Mouse (Mus musculus) adrenal gland, postnatal 10 days (tissue): Measurements from ENCODE around the gene Dusp1. TPM values are rescaled to one million over a fixed set of nuclear protein-coding genes. Genes with fewer than 3 reads are reported as not detected.

Source experiments
- DNase-seq: peaks from one replicate; pipeline ENCODE4 v3.0.0; 2021; ENCODE audit warnings: mixed read lengths
- total RNA-seq, 2 experiments: library from RNA; stranded (reverse); gene quantifications; 2 replicates each; pipeline ENCODE4 v1.2.3; 2021

Gene Dusp1
- total RNA-seq, 2 experiments from 2014 or later, result 40.3 to 89.1 TPM

DNA sequence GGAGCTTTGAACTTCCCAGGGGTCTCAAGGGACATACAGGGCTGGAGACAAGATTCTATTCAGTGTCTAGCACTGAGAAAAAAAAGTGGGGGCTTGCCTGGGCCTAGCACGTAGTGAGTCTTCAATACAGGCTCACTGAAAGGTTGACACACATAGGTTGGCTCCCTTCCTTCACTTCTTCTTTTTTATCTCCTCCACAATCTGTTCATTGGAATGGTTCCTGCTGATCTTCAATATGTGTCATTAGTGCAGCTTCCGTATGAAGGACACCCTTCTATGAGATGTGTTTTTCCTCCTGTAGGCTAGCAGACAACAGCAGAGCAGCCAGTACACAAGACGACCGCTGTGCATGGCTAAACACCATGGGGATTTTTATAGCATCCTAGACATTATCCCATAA, 37.1 kb downstream of the Dusp1 start:
- DNase-seq, result no peak

DNA sequence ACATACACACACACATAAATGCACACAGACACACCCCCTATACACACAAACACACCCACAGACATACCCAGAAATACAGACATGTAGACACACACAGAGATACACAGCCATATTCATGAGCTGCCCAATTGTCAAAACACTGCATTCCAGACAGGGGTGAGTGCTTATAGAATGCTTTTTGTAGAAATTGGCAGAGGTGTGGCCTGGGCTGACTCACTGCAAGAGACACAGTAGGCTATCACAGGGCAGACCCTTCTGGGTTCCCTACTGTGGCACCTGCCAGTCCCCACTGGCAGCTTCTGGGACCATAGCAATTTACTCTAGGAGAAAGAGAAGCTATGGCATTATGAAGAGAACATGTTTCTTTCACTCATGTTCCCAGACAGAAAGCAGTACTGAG, 37.6 kb downstream of the Dusp1 start:
- no peak for DNase-seq

DNA sequence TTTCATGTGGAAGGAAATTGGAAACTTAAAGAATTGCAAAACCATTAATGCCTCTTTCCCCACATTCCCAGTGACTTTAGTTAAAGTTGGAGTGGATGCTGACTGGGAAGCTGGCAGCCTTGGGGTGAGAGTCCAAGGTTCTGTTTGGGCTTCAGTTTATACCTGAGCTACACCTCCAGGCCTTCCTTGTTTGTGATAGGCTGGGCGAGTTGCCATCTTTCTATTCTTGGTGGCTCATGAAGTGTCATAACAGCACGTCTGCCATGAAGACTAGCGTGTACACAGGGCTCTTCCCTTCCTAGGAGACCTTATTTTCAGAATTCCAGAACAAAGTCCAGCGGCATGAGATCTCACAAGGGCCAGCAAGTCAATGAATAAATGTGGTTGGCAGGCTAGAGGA, 39.2 kb downstream of the Dusp1 start:
- no peak for DNase-seq

DNA sequence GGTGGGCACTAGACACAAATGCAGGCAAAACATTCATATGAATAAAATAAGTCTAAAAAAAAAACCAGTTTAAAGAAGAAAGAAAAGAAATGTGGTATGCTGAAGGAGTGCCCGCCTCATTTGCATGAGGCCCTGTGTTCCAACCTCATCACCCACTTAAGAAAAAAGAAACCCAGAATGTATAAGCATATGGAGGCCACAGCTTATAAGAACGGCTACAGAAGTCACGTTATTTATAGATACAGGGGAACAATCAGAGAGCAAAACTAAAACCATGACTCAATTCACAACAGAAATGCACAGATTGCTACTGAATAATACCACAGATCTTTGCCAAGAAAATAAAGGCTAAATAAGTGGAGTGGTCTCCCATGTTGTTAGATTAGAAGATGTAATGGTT, 43.6 kb downstream of the Dusp1 start:
- no peak for DNase-seq

DNA sequence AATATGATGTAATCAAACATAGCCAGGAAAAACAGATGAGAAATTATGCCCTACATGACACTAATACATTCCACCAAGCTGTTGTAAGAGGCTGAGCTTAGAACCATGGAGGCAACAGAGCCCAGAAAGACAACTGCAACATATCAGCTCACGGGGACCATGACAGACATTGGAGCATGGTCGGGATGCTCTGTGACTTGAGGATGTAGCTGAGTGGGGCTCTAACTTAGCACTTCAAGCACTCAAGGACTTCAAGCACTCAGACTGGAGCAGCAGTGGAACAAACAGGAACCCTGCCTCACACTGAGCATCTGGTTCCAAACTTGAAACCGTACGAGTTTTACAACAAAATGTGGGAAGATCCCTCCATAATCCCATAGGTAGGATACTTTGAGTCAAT, 46.3 kb downstream of the Dusp1 start:
- no peak for DNase-seq

DNA sequence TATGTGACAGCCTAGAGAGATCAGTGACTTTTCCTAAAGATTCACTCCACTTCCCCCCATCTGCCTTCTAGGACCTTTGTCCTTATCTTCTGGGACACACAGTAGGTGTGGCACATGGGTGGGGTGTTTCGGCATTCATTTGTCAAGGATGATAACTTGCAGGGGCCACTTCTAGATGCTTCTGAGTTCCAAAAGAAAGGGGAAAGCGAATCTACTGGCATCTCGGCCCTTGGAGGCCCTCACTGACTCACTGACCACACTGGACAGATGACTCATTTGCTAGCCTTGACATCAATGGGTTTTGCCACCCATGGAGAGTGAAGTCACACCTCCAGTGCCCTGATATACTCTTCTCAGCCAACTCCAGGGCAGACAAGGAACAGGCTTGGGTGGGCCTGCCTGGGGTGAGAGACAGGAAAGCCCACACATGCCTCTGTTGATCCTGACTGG, 47.3 kb downstream of the Dusp1 start:
- DNase-seq, result peak; percentile 67

DNA sequence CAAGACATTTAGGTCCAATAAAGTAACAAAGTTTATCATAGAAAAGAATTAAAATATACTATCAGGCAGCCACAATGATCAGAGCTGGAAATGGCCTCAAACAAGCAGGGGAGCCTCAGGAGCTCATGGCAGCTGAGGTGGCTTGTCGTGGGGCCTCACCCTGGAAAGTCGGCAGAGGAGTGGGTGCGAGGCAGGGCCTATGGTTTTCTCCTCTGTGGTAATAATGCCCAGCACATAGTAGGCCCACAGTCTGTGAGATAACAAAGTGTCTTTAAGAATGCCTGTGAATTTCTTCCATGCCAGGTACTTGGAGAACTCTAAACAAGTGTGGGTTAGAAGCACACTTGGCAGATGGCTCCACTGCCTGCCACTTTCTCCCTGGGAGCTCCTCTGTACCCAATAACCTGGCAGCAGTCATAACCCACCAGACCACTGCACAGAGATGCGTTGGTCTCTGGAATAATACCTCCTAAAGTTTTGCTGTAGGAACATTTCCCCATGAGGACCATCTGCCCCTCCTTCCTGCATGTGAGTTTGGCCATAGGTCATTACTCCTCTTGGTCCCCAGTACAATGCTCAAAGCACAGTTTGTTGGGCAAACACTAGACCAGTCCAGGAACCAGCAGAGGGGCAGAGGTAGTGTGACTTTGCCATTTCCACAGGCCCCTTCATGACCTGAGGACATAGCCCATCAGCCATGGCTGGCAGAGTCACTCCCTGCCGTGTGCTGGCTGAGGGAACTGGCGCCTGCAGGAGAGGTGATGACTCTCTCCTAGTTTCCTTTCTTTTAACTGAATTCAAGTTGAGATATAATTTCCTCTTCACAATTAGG, 48.3 kb downstream of the Dusp1 start:
- no peak for DNase-seq

DNA sequence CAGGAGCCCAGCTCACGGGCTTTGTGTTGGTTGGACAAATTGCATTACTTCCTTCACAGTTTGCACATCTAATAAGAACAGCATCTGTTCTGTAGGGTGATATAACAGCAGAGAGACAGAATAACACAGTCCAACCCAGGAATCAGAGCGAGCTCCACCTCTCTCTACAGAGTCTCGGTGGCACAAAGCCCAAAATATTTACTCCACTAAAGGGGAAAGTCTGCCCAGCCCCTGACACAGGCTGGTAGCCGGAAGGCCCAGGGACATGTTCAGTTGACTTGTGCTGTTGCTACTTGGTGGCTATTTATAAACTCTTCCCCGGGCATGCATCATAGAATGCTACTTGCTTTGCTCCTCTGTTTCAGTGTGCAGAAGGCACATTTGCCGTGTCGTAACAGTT, 49.0 kb downstream of the Dusp1 start:
- DNase-seq, result no peak

DNA sequence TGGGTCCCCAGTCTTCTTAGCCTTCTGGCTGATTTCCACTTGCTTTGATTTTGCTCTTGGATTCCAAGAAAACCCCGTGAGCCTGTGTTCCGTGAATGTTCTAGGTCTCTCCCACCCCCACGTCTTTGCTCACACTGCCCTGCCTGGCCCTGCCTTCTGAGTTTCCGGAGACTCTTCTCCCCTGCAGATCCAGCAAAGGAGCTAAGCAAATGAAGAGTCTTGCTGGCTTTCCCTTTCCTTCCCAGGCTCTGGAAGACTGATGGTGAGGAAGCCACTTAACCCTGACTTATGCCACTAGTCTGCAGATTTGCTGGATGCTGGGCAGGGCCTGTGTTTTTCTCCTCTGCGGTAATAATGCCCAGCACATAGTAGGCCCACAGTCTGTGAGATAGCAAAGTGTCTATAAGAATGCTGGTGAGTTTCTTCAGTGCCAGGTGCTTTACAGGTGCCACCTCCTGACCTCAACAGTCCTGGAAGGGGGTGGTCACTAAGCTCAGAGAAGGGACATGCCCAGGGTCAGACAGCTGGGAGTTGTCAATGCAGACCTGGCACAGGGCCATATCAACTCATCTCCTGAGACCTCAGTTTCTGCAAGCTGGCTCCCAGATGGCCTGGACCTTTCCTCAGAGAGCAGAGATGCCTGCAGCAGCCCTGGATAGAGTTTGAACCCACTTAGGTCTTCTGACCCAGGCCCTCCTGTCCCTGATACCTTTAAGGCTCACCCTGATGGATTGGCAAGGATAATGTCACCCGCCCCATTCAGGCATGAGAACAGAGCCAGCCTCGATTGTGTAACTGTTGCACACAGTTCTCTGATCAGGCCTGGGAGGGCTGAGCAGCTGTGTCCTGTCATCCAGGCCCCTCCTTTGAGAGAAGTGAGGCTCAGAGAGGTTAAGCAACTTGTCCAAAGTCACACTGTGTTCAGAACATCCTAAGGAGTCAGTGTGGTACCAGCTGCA, 49.8 kb downstream of the Dusp1 start:
- DNase-seq, result peak; percentile 58

DNA sequence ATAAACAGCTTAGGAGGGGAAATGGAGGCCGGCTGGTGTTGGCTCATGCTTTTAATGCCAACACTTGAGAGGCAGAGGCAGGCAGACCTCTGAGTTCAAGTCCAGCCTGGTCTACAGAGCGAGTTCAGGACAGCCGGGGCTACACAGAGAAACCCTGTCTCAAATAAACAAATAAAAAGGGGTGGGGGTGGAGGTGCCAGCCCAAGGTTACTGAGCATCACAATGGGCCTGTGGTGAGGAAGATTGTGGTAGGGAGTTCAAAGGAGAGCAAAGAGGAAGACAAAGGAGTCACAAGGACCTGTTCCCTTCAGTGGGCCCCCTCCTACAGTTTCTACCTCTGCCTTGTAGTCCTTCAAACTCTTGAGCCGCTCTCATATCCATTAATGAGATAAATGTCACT, 50.7 kb downstream of the Dusp1 start:
- no peak for DNase-seq

DNA sequence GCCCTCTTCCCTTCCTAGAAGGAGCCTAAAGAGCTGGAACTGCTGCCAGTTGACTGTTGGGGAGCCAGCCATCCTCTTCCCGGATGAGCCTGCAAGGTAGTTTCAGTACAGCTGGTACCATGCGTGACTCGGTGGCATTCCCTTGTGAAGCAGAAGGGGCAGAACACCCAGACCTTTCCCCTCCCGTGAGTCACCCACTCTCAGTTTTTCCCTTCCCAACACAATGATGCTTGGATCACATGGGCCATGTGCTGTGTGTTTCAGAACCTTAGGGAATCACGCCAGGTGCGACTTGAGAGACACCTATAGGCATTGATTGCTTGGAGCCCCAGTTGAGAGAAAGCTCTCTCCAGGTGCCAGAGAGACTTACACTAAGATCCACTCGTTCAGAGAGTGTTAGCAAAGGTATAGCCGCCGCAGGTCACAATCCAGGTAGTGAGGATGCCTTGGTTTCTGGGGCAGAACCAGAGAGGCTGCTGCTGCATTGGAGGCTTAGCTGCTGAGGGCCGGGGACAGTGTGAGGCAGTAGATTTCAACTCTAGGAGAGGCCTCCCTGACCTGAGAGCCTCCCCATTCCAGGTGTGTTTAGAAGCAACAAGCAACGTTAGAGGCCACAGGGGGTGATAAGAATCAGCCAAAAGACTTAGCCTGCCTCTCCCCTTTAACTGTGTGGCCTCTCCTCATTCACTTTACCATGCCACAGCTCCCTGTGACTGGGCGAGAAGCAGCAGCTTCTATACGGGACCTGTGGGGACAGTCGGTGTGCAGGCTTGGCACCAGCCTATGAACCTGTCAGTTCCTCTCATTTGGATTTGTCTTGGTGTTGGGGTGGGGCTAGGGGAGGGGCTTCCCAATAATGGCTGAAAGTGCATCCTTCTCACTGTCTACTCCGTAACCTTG, 51.5 kb downstream of the Dusp1 start:
- no peak for DNase-seq

DNA sequence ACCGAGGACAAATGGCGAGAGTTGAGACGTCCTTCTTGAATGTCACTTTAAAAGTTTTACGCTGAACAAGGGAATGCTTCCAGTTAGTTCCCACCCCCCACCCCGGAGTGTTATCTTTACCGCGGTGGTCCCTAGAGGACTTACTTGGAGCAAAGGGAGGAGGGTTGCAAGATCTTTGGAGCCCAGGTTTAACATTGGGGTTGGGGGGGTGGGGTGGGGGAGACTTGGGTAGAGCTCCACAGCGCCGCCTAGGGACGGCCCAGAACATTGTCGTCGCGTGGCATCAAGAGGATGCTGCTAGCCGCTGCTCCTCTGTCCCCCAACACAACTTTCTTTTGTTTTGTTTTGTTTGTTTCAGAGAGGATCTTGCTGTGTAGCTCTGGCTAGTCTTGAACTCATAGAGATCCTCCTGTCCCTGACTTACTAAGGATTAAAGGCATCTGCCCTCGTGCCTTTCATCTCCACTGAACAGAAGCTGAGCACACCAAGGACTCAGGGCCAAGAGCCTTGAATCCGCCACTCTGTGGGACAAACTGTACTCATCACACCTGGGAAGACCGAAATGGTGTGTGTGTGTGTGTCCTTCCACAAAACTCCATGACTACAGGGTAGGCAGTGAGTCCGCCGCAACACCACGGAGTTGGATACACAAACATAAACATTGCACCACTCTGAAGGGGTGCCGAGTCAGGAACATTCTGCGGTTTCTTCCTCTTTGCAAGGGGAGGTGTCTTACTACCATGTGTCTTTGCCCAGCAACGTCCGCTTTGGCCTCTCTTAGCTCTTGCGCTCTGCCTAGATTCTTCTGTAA, 52.8 kb downstream of the Dusp1 start:
- peak; percentile 81 for DNase-seq

DNA sequence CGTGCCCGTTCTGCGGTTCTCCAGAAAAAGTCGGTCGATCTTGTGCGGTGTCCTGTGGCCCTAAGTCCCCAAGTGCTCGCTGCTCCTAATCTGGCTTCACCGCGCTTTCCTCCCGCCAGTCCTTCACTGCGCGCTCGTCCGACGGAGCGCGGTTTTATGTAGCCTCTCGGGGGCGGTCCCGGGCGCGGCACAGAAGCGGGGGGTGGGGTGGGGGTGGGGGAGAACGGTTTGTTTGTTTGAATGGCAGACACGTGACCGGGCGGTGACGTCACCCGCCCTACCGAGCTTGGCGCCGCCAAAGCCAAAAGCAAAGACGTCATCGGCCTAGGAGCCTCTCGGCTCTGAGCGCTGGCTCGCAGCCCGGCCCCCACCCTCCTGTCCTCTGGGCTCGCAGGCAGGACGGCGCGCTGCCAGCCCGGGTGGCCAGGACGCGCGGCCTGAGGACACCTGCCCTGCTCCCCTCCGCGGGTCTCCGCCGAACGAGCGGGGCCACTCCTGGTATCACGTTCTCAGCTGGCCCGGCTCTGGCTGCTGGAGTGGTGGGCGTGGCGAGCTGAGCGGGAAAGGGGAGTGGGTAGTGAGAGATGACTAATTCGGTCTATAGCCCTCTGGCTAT, 53.5 kb downstream of the Dusp1 start:
- peak; percentile 98 for DNase-seq

DNA sequence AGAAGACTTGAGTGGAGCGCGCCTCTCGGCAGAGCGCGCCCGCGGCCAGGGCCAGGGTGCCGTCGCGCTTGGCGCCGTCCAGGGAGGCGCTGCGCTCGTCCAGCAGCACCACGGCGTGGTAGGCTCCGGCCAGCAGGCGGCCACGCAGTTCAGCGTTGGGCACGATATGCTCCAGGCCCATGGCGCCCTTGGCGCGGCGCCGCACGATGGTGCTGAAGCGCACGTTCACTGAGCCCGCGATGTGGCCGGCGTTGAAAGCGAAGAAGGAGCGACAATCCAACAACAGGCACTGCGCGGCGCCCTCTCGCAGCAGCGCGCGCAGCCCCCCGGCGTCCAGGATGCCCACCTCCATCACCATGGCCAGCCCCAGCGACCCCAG, 54.0 kb downstream of the Dusp1 start:
- DNase-seq, result peak; percentile 90

DNA sequence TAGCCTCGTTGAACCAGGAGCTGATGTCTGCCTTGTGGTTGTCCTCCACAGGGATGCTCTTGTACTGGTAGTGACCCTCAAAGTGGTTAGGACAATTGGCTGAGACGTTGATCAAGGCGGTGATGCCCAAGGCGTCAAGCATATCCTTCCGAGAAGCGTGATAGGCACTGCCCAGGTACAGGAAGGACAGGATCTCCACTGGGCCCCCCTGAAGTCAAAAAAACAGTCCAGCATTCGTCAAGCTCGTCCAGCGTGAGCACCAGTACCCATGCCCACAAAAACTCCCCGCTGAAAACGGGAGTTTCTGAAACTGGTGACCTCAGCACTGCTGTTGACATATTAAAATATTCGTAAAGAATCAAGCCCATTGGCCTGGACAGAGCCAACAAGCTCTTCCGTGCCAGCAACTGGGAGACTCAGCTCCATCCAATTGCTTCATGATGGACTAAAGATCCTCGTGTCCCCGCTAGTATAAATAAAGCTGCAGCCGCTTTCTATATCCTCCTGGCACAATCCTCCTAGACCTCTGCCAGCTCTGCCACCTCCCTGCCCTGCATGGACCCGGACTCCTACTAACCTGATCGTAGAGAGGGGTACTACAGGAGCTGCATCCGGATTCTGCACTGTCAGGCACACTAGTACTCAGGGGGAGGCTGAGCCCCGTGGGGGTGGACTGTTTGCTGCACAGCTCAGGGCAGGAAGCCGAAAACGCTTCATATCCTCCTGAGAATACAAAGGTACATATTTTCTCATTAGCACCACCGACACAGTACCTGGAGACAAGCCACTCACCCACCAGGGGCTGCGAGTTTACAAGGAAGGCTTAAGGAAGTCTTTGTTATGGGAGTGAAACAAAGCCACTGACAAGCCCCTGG, 54.7 kb downstream of the Dusp1 start:
- peak; percentile 67 for DNase-seq

DNA sequence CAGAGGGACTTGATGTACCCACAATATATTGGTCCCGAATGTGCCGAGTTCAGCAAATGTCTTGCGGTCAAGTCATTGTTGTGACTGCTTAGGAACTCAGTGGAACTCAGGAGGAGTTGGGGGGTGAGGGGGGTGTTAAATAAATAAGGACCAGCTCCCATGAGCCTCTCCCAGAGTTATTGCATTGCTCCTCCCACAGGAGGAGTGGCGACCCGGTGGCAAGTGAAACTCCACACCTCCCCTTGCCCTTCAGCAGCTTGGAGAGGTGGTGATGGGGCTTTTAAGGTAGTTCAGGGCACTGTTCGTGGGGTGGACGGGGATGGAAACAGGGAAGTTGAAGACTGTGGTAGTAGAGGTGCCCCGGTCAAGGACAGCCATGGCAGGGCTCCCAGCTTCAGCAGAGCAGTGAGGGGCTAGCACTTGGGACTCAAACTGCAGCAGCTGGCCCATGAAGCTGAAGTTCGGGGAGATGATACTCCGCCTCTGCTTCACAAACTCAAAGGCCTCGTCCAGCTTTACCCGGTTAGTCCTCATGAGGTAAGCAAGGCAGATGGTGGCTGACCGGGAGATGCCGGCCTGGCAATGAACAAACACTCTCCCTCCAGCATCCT, 55.8 kb downstream of the Dusp1 start:
- peak; percentile 59 for DNase-seq

DNA sequence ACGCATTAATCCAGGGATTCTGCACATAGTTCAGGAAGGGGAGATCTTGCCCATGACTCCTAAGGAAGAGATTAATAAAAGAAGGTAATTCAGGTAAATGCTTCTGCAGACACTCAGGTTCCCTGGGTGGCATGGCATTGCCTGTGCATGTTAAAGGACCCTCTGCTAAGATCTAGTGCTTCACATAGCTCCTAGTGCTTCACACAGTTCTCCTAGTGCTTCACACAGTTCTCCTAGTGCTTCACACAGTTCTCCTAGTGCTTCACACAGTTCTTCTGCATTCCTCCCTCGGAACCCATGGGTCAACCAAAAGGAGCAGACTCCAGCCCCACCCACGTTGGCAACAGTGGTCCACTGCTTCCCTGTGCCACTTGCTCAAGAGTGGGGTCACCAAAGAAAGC, 56.7 kb downstream of the Dusp1 start:
- no peak for DNase-seq

DNA sequence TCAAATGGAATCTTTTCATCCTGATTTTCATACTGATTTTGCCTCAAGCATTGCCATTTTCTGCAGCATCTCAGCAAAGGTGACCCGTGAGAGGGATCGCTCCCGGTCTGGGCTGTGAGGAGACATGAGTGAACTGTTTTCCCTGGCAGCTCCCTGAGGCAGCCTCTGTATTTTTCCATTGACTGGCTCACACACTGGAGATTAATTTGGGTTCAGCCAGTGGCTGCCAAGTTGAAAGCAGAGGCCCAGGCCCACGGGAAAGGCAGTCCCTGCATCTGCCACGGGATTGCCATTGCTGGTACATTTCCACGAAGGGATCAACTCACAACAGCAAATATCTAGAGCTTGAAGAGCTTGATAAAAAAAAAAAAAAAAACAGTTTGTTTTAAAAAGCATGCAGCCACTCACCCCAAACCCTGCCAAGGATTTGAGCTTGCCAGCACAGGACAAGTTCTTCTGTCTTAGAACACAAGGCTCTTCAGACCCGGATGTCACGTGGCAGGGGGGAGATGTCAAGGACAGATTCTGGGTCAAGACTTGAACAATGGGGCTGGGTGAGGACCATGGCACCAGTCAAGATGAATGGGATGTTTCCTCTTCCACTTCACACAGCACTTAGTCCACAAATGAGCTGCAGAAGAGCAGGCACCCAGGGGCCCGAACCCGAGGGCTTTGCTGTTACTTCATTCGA, 57.8 kb downstream of the Dusp1 start:
- peak; percentile 81 for DNase-seq
